Mouse (Mus musculus) fat pad, adult 2 months (tissue): ENCODE measurements around the gene Gm10300.

Source experiments
- DNase-seq: peaks from one replicate; pipeline ENCODE4 v3.0.0-alpha.2; 2011; ENCODE audit warnings: low read depth, low spot score; ENCODE audit errors: extremely low read depth

Gene Gm10300

GRCm38 (mm10) chr4:132074077-132074932 is at the start of gene Gm10300:
Gene Gm10300 (plus strand): TSS chr4:132074697.
- no peak for DNase-seq

GRCm38 (mm10) chr4:132025264-132025663 is 49.2 kb upstream of the Gm10300 start:
- DNase-seq: no peak

- no peak for DNase-seq
These were observed 48.6 kb upstream of the Gm10300 start for GRCm38 (mm10) chr4:132025738-132026527.

- DNase-seq: no peak
These were observed 47.3 kb upstream of the Gm10300 start for GRCm38 (mm10) chr4:132027167-132027566.

- no peak for DNase-seq
These were observed 46.7 kb upstream of the Gm10300 start for GRCm38 (mm10) chr4:132027806-132028205.

- no peak for DNase-seq
These were observed 44.4 kb upstream of the Gm10300 start for GRCm38 (mm10) chr4:132029851-132030741.

- DNase-seq: no peak
These were observed 41.3 kb upstream of the Gm10300 start for GRCm38 (mm10) chr4:132033183-132033582.

- DNase-seq: no peak
These were observed 40.3 kb upstream of the Gm10300 start for GRCm38 (mm10) chr4:132034242-132034641.

- DNase-seq: no peak
These were observed 37.4 kb upstream of the Gm10300 start for GRCm38 (mm10) chr4:132037137-132037536.

GRCm38 (mm10) chr4:132037991-132038390 is 36.5 kb upstream of the Gm10300 start:
- no peak for DNase-seq

- DNase-seq: no peak
These were observed 35.7 kb upstream of the Gm10300 start for GRCm38 (mm10) chr4:132038809-132039208.

GRCm38 (mm10) chr4:132039521-132039920 is 35.0 kb upstream of the Gm10300 start:
- no peak for DNase-seq

- DNase-seq: no peak
These were observed 34.4 kb upstream of the Gm10300 start for GRCm38 (mm10) chr4:132039975-132040645.

GRCm38 (mm10) chr4:132041471-132042332 is 32.8 kb upstream of the Gm10300 start:
- no peak for DNase-seq

GRCm38 (mm10) chr4:132043726-132044125 is 30.8 kb upstream of the Gm10300 start:
- no peak for DNase-seq

- DNase-seq: no peak
These were observed 26.2 kb upstream of the Gm10300 start for GRCm38 (mm10) chr4:132048011-132048991.

GRCm38 (mm10) chr4:132048995-132049404 is 25.5 kb upstream of the Gm10300 start:
- DNase-seq: no peak

GRCm38 (mm10) chr4:132049549-132050200 is 24.8 kb upstream of the Gm10300 start:
- no peak for DNase-seq
